In genomic region chr1:170795741-170796347, GRCm38 (mm10) we compare ENCODE assay signal across 16 mouse cellular contexts.
DNase-seq lines count a peak whose midpoint lies in the region; ATAC-seq and TF ChIP-seq lines count a peak whose summit lies in the region.
"Had no signal": no experiment of that assay in that cellular context is flagged by ENCODE, and none has a peak within 500 bp of the region (broad histone marks: within the 10 kb centered on the region; RNA-seq: fewer than 3 reads in every experiment).

No protein-coding gene starts in this region.

- WGBS in lung, postnatal 0 days, result 59% methylated on average over 9 of the region's 9 CpGs

- H3K4me3 ChIP-seq in lung, postnatal 0 days (ENCODE audit: low read depth, low read length), result no peak overlapping the region
- no peak overlapping the region for H3K4me3 ChIP-seq in MEL (ENCODE audit: control insufficient read depth in 1 of 2, insufficient read depth in 1 of 2, low read depth in 2 of 2, low read length in 2 of 2)
- no peak overlapping the region for H3K4me3 ChIP-seq in embryonic fibroblast, embryonic 13.5 days (ENCODE audit: insufficient read depth, low read length)
- H3K4me3 ChIP-seq: embryonic facial prominence, embryonic 10.5 days; limb, embryonic 12.5 days; neural tube, embryonic 13.5 days had no signal

- no peaks in the 10 kb centered on the region for H3K4me1 ChIP-seq in lung, postnatal 0 days (ENCODE audit: insufficient read depth, low read depth, low read length)
- peaks cover 3 to 6% of the 10 kb centered on the region in 2 experiments; a peak in 3 of 4 replicates for H3K4me1 ChIP-seq in MEL (ENCODE audit: control insufficient read depth in 1 of 2, insufficient read depth in 2 of 2, low read length in 2 of 2)
- H3K4me1 ChIP-seq in embryonic fibroblast, embryonic 13.5 days (ENCODE audit: control insufficient read depth, insufficient read depth, low read length), result peaks cover 8% of the 10 kb centered on the region
- H3K4me1 ChIP-seq: embryonic facial prominence, embryonic 10.5 days; limb, embryonic 12.5 days; neural tube, embryonic 13.5 days had no signal

- ATAC-seq in lung, postnatal 0 days, result 0 out of 2 replicates have a peak, but pooled peaks have one; percentile 6
- ATAC-seq: hindbrain, postnatal 0 days had no signal

- TF ChIP-seq RAD21 in MEL (IDR thresholded peaks at IDR 0.05; ENCODE audit: low read depth, low read length), result no peak

- no peaks in the 10 kb centered on the region for H3K79me2 ChIP-seq in MEL (ENCODE audit: control insufficient read depth, insufficient read depth, low read length, poor library complexity)

- peaks cover 3% of the 10 kb centered on the region; the same call in 1 of the 2 replicates for H3K36me3 ChIP-seq in lung, postnatal 0 days (ENCODE audit: insufficient read depth, low read length)
- peaks cover 11 to 17% of the 10 kb centered on the region in 2 experiments for H3K36me3 ChIP-seq in MEL (ENCODE audit: control insufficient read depth in 1 of 2, insufficient read depth in 2 of 2, low read length in 2 of 2)

- no peak for TF ChIP-seq EP300 in lung, postnatal 0 days (IDR thresholded peaks at IDR 0.05)
- peak; percentile 25 to 75 for TF ChIP-seq EP300 in MEL (IDR thresholded peaks at IDR 0.05; ENCODE audit: low read depth in 1 of 2, low read length in 2 of 2)

- peak; percentile 15 for DNase-seq in lung, postnatal 0 days (ENCODE audit: low spot score)
- no peak for DNase-seq in lung, postnatal 14 days
- peak; percentile 87 for DNase-seq in MEL (ENCODE audit: low read depth, low spot score)
- peak; percentile 22 for DNase-seq in skeletal muscle tissue, adult 2 months (ENCODE audit: low read depth, low spot score)
- DNase-seq in right cerebral cortex, postnatal 4 days, result no peak
- DNase-seq in kidney, adult 8-10 months, result no peak
- DNase-seq: cerebellum, adult 2 months; heart, postnatal 14 days; kidney, adult 2 months; retina, postnatal 1 day; thymus, adult 2 months had no signal

- no peaks in the 10 kb centered on the region for H3K27me3 ChIP-seq in lung, postnatal 0 days (replicated peaks; ENCODE audit: insufficient read depth, low read length)
- H3K27me3 ChIP-seq in MEL (ENCODE audit: control insufficient read depth in 1 of 2, insufficient read depth in 2 of 2, low read length in 2 of 2), result no peaks in the 10 kb centered on the region
- H3K27me3 ChIP-seq: limb, embryonic 12.5 days; neural tube, embryonic 13.5 days had no signal

- H3K9ac ChIP-seq in lung, postnatal 0 days (replicated peaks; ENCODE audit: low read depth), result no peak overlapping the region
- H3K9ac ChIP-seq in MEL (ENCODE audit: control insufficient read depth, low read depth, low read length, poor library complexity, severe bottlenecking), result peak overlapping the region; percentile 39
- H3K9ac ChIP-seq: limb, embryonic 12.5 days; neural tube, embryonic 13.5 days had no signal

- no peaks in the 10 kb centered on the region for H3K9me3 ChIP-seq in lung, postnatal 0 days (ENCODE audit: low read length)
- no peaks in the 10 kb centered on the region for H3K9me3 ChIP-seq in MEL (replicated peaks; ENCODE audit: insufficient read depth, low read length)
- H3K9me3 ChIP-seq: embryonic facial prominence, embryonic 10.5 days; limb, embryonic 12.5 days; neural tube, embryonic 13.5 days had no signal

- no peak overlapping the region for H3K4me2 ChIP-seq in lung, postnatal 0 days (replicated peaks; ENCODE audit: low read depth, low read length)
- H3K4me2 ChIP-seq: limb, embryonic 12.5 days; neural tube, embryonic 13.5 days had no signal

- TF ChIP-seq POLR2A in MEL (IDR thresholded peaks at IDR 0.05; ENCODE audit: control insufficient read depth in 1 of 2, insufficient read depth in 1 of 2, low read depth in 1 of 2, low read length in 2 of 2, poor library complexity in 1 of 2), result no peak
- no peak for TF ChIP-seq POLR2A in embryonic fibroblast, embryonic 13.5 days (IDR thresholded peaks at IDR 0.05; ENCODE audit: low read depth, low read length)

- no peak for TF ChIP-seq CTCF in lung, postnatal 0 days (IDR thresholded peaks at IDR 0.05)
- no peak for TF ChIP-seq CTCF in MEL (IDR thresholded peaks at IDR 0.05 in 2 of 3, conservative IDR thresholded peaks at IDR 0.05 in 1 of 3; ENCODE audit: control insufficient read depth in 1 of 3, insufficient read depth in 1 of 3, low read depth in 2 of 3, low read length in 3 of 3, poor library complexity in 1 of 3, severe bottlenecking in 1 of 3)
- TF ChIP-seq CTCF in embryonic fibroblast, embryonic 13.5 days (IDR thresholded peaks at IDR 0.05; ENCODE audit: borderline replicate concordance, insufficient read depth, low read length), result no peak

- no peak overlapping the region for H3K27ac ChIP-seq in lung, postnatal 0 days (ENCODE audit: low read length)
- H3K27ac ChIP-seq in MEL (ENCODE audit: control insufficient read depth, low read depth, low read length), result peak overlapping the region; percentile 68
- peak overlapping the region; percentile 13; the same call in 1 of the 2 replicates for H3K27ac ChIP-seq in embryonic fibroblast, embryonic 13.5 days (ENCODE audit: insufficient read depth, low read length)
- H3K27ac ChIP-seq: embryonic facial prominence, embryonic 10.5 days; hindbrain, postnatal 0 days; limb, embryonic 12.5 days; neural tube, embryonic 13.5 days had no signal

TF ChIP-seq in MEL, 35 proteins besides CTCF, POLR2A, EP300 and RAD21:
- TF ChIP-seq SIN3A (IDR thresholded peaks at IDR 0.05; ENCODE audit: low read length) (peak; percentile 67), TAL1 (IDR thresholded peaks at IDR 0.05; ENCODE audit: low read length) (no peak), TBP (IDR thresholded peaks at IDR 0.05; ENCODE audit: low read depth, low read length) (peak; percentile 93), USF2 (IDR thresholded peaks at IDR 0.05; ENCODE audit: borderline replicate concordance in 1 of 2, insufficient read depth in 1 of 2, low read depth in 1 of 2, low read length in 2 of 2) (peak in 1 of 2 experiments; percentile 73; a peak in 2 of 4 replicates), MYC (IDR thresholded peaks at IDR 0.05; ENCODE audit: low read depth, low read length) (peak; percentile 98), CHD1 (IDR thresholded peaks at IDR 0.05; ENCODE audit: low read depth, low read length) (no peak), UBTF (IDR thresholded peaks at IDR 0.05; ENCODE audit: borderline replicate concordance, insufficient read depth, low read depth, low read length) (no peak), MAFK (IDR thresholded peaks at IDR 0.05; ENCODE audit: borderline replicate concordance, low read depth, low read length) (no peak), ZMIZ1 (IDR thresholded peaks at IDR 0.05; ENCODE audit: low read depth, low read length) (no peak), MAZ (IDR thresholded peaks at IDR 0.05; ENCODE audit: low read depth, low read length) (no peak; the same call in 1 of the 2 replicates), HCFC1 (IDR thresholded peaks at IDR 0.05; ENCODE audit: low read depth, low read length) (peak; percentile 45; the same call in 1 of the 2 replicates), E2F4 (IDR thresholded peaks at IDR 0.05; ENCODE audit: borderline replicate concordance, low read depth, low read length) (no peak), CHD2 (IDR thresholded peaks at IDR 0.05; ENCODE audit: low read length) (no peak), KAT2A (conservative IDR thresholded peaks at IDR 0.05; ENCODE audit: low read depth, low read length) (no peak), ZNF384 (IDR thresholded peaks at IDR 0.05; ENCODE audit: low read depth, low read length) (no peak), MAX (IDR thresholded peaks at IDR 0.05; ENCODE audit: low read length) (peak; percentile 97), MXI1 (IDR thresholded peaks at IDR 0.05; ENCODE audit: low read depth, low read length) (peak; percentile 89), ZC3H11A (IDR thresholded peaks at IDR 0.05; ENCODE audit: low read depth, low read length) (no peak), MEF2A (IDR thresholded peaks at IDR 0.05; ENCODE audit: extremely low read depth, insufficient replicate concordance, low read depth, low read length, poor library complexity, severe bottlenecking) (no peak), USF1 (IDR thresholded peaks at IDR 0.05; ENCODE audit: low read depth, low read length) (peak; percentile 92), ELF1 (IDR thresholded peaks at IDR 0.05; ENCODE audit: low read depth, low read length) (peak; percentile 35; the same call in 1 of the 2 replicates), GATA1 (IDR thresholded peaks at IDR 0.05; ENCODE audit: low read depth, low read length) (no peak), GABPA (IDR thresholded peaks at IDR 0.05; ENCODE audit: low read depth, low read length) (no peak), MYB (IDR thresholded peaks at IDR 0.05; ENCODE audit: low read depth, low read length) (no peak), ZKSCAN1 (IDR thresholded peaks at IDR 0.05; ENCODE audit: low read depth, low read length) (no peak), RCOR1 (IDR thresholded peaks at IDR 0.05; ENCODE audit: low read depth, low read length) (peak; percentile 54; the same call in 1 of the 2 replicates), NRF1 (IDR thresholded peaks at IDR 0.05; ENCODE audit: insufficient read depth, low read depth, low read length, poor library complexity, severe bottlenecking) (0 out of 2 replicates have a peak, but pooled peaks have one; percentile 15), TCF12 (IDR thresholded peaks at IDR 0.05; ENCODE audit: low read depth, low read length) (no peak), SMC3 (IDR thresholded peaks at IDR 0.05; ENCODE audit: low read depth, low read length) (no peak), POLR2AphosphoS5 (IDR thresholded peaks at IDR 0.05; ENCODE audit: borderline replicate concordance, low read depth, low read length) (no peak), POLR2AphosphoS2 (IDR thresholded peaks at IDR 0.05; ENCODE audit: low read length) (no peak), ETS1 (IDR thresholded peaks at IDR 0.05; ENCODE audit: low read depth, low read length) (peak; percentile 47; the same call in 1 of the 2 replicates), NELFE (IDR thresholded peaks at IDR 0.05; ENCODE audit: low read depth, low read length) (peak; percentile 12; the same call in 1 of the 2 replicates), BHLHE40 (IDR thresholded peaks at IDR 0.05; ENCODE audit: borderline replicate concordance, low read depth, low read length) (peak; percentile 81; the same call in 1 of the 2 replicates)

Comparison
In these comparisons a context has a peak if more than half of its experiments do, and no peak if none do; other contexts are left out.
1. DNase-seq: peak in lung, postnatal 0 days (single experiment), MEL (single experiment) and skeletal muscle tissue, adult 2 months (single experiment); none in lung, postnatal 14 days (single experiment), right cerebral cortex, postnatal 4 days (single experiment) and kidney, adult 8-10 months (0 of 2).